Mouse (Mus musculus): ENCODE measurements around the gene Chic2. TPM values are rescaled to one million over a fixed set of nuclear protein-coding genes. Genes with fewer than 3 reads are reported as not detected.
A peak's percentile ranks its signal among the peaks of the same experiment; 100 is the strongest.

Chic2 gene
- polyA plus RNA-seq, 1 experiment from 2014 or later, result 20.4 TPM

DNA sequence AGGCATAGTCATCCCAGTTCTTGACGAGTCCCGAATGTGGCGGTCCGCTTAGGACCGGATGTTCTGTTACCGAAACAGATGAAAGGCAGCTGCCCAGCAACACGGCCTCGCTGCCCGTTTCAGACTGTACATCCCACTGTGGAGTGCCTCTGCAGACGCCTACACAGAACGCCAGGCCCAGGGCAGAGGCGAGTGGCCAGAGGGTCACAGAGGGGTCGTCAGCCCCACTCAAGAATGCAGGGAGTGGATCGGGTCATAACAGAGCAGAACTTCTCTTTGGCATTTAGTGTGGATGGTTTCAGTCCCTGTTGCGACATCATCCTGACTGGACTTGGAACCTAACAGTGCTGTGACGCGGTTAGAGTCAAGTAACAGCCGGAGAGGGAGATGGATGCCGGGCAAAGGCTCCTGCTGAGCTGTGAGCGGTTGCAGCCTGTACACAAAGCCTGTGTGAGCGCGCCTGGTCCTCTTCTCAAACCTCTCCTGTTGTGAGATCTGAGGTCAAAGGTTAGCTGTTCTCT is 70.5 kb downstream of the Chic2 start:
- no peak overlapping the region for H3K4me3 ChIP-seq (replicated peaks; ENCODE audit: low read length)
- peak overlapping the region; percentile 81 for H3K27ac ChIP-seq (ENCODE audit: low read length)
- ATAC-seq (ENCODE audit: insufficient read depth, low FRiP score), result peak; percentile 71
- H3K4me2 ChIP-seq (ENCODE audit: low read depth, low read length), result no peak overlapping the region
- H3K4me1 ChIP-seq (ENCODE audit: control insufficient read depth, insufficient read depth, low read length), result peaks cover 12% of the 10 kb centered on the region
- no peaks in the 10 kb centered on the region for H3K27me3 ChIP-seq (ENCODE audit: control insufficient read depth, insufficient read depth, low read length)
- H3K9me3 ChIP-seq (replicated peaks; ENCODE audit: control insufficient read depth, low read length), result no peaks in the 10 kb centered on the region
- WGBS, result 43% methylated on average over 22 of the region's 22 CpGs
- H3K36me3 ChIP-seq (ENCODE audit: control insufficient read depth, insufficient read depth, low read length), result no peaks in the 10 kb centered on the region
- no peak overlapping the region for H3K9ac ChIP-seq (ENCODE audit: low read length)

DNA sequence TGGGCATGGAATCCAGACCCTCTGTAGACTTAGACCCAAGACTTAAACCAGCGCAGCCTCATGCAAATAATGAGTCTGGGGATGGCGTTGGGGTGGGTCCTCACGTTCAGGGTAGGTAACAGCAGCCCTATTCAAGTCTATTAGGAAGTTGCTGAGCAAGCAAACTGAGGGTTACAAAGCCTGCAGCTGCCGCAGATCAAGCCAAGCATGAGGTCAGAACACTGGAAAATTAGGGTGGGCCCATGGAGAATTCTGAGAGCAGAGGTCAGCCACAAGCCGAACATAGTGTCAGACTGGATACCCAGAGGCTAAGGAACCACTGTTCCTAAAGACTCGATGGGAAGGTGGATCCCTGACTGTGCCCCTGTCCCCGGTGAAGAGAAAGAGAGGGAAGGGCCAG is 73.2 kb downstream of the Chic2 start:
- no peaks in the 10 kb centered on the region for H3K9me3 ChIP-seq (replicated peaks; ENCODE audit: control insufficient read depth, low read length)
- H3K4me3 ChIP-seq (replicated peaks; ENCODE audit: low read length), result no peak overlapping the region
- ATAC-seq (ENCODE audit: insufficient read depth, low FRiP score), result no peak
- H3K9ac ChIP-seq (ENCODE audit: low read length), result no peak overlapping the region
- H3K27ac ChIP-seq (ENCODE audit: low read length), result no peak overlapping the region
- no peak overlapping the region for H3K4me2 ChIP-seq (ENCODE audit: low read depth, low read length)
- H3K27me3 ChIP-seq (ENCODE audit: control insufficient read depth, insufficient read depth, low read length), result no peaks in the 10 kb centered on the region
- no peaks in the 10 kb centered on the region for H3K36me3 ChIP-seq (ENCODE audit: control insufficient read depth, insufficient read depth, low read length)
- peaks cover 16% of the 10 kb centered on the region for H3K4me1 ChIP-seq (ENCODE audit: control insufficient read depth, insufficient read depth, low read length)
- WGBS, result 74% methylated on average over 7 of the region's 7 CpGs

DNA sequence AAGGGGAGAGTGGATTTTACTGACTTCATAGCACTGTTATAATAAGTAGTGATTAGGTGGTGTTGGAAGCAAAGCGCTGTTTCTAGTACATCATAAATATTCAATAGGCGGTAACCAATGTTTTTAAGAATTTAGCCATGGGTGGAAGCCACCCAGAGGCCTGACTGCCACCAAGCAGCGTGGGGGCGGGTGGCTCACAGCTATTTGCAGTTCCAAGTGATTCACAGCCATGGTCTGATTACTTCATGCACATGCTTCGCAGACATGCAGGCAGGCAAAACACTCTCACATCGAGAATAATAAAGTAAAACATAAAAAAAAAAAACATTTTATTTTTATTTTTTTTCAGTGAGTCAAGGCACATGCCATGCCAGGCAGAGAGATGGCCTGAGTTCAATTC is 75.2 kb downstream of the Chic2 start:
- ATAC-seq (ENCODE audit: insufficient read depth, low FRiP score), result no peak
- H3K9ac ChIP-seq (ENCODE audit: low read length), result no peak overlapping the region
- H3K4me1 ChIP-seq (ENCODE audit: control insufficient read depth, insufficient read depth, low read length), result 0 out of 2 replicates have a peak, but pooled peaks cover 4% of the 10 kb centered on the region
- WGBS, result 94% methylated on average over 6 of the region's 6 CpGs
- H3K27ac ChIP-seq (ENCODE audit: low read length), result no peak overlapping the region
- no peaks in the 10 kb centered on the region for H3K27me3 ChIP-seq (ENCODE audit: control insufficient read depth, insufficient read depth, low read length)
- no peaks in the 10 kb centered on the region for H3K9me3 ChIP-seq (replicated peaks; ENCODE audit: control insufficient read depth, low read length)
- H3K4me3 ChIP-seq (replicated peaks; ENCODE audit: low read length), result no peak overlapping the region
- no peak overlapping the region for H3K4me2 ChIP-seq (ENCODE audit: low read depth, low read length)
- H3K36me3 ChIP-seq (ENCODE audit: control insufficient read depth, insufficient read depth, low read length), result no peaks in the 10 kb centered on the region

- Histone ChIP-seq H3K4me3 (replicated peaks; ENCODE audit: low read length) (no peak overlapping the region), H3K9ac (ENCODE audit: low read length) (no peak overlapping the region), H3K27ac (ENCODE audit: low read length) (no peak overlapping the region), H3K4me2 (ENCODE audit: low read depth, low read length) (no peak overlapping the region), H3K9me3 (replicated peaks; ENCODE audit: control insufficient read depth, low read length) (no peaks in the 10 kb centered on the region), H3K36me3 (ENCODE audit: control insufficient read depth, insufficient read depth, low read length) (no peaks in the 10 kb centered on the region), H3K27me3 (ENCODE audit: control insufficient read depth, insufficient read depth, low read length) (no peaks in the 10 kb centered on the region), H3K4me1 (ENCODE audit: control insufficient read depth, insufficient read depth, low read length) (0 out of 2 replicates have a peak, but pooled peaks cover 4% of the 10 kb centered on the region)
- WGBS, result 74% methylated on average over 3 of the region's 3 CpGs
- ATAC-seq (ENCODE audit: insufficient read depth, low FRiP score), result no peak
Observed at GRCm38 (mm10) chr5:74967882-74968281, 76.7 kb downstream of the Chic2 start.

DNA sequence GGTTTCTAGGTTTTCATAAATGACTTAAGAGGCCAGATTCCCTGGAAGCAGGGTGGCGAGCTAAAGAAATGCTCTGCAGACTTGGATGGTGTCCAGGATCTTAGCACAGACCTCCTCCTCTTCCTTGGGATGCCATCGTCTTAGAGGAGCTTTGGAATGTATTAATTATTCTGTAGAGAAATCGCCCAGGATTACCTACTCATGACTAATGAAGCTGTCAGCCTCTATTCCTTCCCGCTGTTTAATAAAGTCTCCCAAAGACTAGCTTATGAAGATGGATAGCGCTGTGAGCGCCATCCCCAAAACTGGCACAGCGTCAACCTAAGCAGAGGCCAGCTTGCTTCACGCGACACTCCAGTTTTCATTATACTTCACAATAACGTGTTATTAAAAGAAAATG is 77.7 kb downstream of the Chic2 start:
- H3K4me1 ChIP-seq (ENCODE audit: control insufficient read depth, insufficient read depth, low read length), result 0 out of 2 replicates have a peak, but pooled peaks cover 4% of the 10 kb centered on the region
- H3K27me3 ChIP-seq (ENCODE audit: control insufficient read depth, insufficient read depth, low read length), result no peaks in the 10 kb centered on the region
- H3K36me3 ChIP-seq (ENCODE audit: control insufficient read depth, insufficient read depth, low read length), result no peaks in the 10 kb centered on the region
- no peaks in the 10 kb centered on the region for H3K9me3 ChIP-seq (replicated peaks; ENCODE audit: control insufficient read depth, low read length)
- no peak overlapping the region for H3K4me2 ChIP-seq (ENCODE audit: low read depth, low read length)
- ATAC-seq (ENCODE audit: insufficient read depth, low FRiP score), result no peak
- no peak overlapping the region for H3K9ac ChIP-seq (ENCODE audit: low read length)
- no peak overlapping the region for H3K27ac ChIP-seq (ENCODE audit: low read length)
- no peak overlapping the region for H3K4me3 ChIP-seq (replicated peaks; ENCODE audit: low read length)
- WGBS, result 49% methylated on average over 10 of the region's 10 CpGs

DNA sequence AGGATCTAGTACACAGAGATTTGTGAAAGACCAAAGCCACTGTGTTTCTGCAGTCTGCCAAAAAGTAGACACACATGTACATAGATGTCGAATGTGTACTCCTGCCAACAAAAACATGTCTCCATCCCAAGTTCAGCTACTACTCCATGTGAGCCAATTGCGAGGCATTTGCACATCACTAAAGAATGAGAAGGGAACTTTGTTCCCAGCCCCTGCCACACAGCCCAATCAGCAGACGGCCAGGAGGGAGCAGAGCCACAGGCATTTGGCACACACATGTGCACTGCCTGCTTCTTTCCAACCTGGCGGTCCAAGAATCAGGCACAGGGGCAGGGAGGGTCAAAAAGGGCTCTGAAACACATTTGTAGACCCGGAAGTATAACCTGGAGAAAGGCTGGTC is 81.8 kb downstream of the Chic2 start:
- H3K4me2 ChIP-seq (ENCODE audit: low read depth, low read length), result no peak overlapping the region
- peaks cover 9% of the 10 kb centered on the region; the same call in 1 of the 2 replicates for H3K4me1 ChIP-seq (ENCODE audit: control insufficient read depth, insufficient read depth, low read length)
- H3K4me3 ChIP-seq (replicated peaks; ENCODE audit: low read length), result no peak overlapping the region
- no peaks in the 10 kb centered on the region for H3K9me3 ChIP-seq (replicated peaks; ENCODE audit: control insufficient read depth, low read length)
- no peaks in the 10 kb centered on the region for H3K36me3 ChIP-seq (ENCODE audit: control insufficient read depth, insufficient read depth, low read length)
- 78% methylated on average over 5 of the region's 5 CpGs for WGBS
- H3K27ac ChIP-seq (ENCODE audit: low read length), result no peak overlapping the region
- H3K27me3 ChIP-seq (ENCODE audit: control insufficient read depth, insufficient read depth, low read length), result no peaks in the 10 kb centered on the region
- no peak overlapping the region for H3K9ac ChIP-seq (ENCODE audit: low read length)
- no peak for ATAC-seq (ENCODE audit: insufficient read depth, low FRiP score)

DNA sequence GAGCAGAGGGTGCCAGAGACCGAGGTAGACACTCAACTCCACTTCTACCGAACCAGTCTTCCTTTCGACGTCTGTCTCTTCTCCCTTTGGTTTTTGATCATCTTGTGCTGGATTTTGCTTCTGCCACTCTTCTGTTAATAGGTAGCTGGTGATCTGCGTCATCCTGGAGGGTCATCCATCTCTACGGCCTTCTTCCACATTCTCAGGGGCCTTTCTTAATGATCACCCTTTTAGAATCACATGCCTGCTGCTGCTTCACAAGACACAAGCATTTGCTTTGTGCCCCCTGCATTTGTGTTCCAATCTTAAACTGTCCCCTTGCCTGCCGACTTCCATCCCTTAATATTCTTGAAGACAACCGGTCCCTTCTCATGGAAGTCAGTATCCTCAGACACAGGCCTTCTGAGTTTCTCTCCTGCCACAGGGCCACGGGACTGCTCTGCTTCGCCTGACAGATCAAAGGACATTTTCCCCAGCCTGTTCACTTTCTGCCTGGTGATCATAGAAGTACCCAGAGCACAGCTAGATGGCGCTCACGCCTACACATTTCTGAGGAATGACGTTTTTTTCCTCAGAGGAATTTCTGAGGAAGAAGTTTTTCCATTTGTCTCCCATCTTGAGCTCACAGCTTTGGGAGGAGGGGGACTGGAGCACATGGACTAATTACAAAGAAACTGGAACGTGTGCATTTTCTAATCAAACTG is 83.6 kb downstream of the Chic2 start:
- H3K4me2 ChIP-seq (ENCODE audit: low read depth, low read length), result no peak overlapping the region

DNA sequence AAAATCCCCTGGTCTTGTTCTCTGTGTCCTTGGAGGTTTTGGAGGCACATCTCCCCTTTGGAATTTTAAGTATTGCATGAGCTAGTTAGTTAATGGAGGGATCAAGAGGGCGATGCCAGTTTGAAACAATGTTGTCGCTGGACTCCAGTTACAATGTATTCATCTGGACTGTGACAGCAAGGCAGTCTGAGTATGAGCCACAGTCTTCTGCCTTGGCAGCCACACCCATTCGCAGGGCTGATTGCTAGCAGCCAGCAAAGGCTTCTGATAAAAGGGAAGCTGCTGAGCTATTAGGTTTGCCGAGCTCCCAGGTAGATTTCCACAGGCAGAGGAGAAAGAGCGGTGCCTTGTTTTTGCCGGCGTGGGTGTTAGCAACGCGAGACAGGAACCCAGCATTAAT is 84.3 kb downstream of the Chic2 start:
- H3K27ac ChIP-seq (ENCODE audit: low read length), result no peak overlapping the region
- H3K4me1 ChIP-seq (ENCODE audit: control insufficient read depth, insufficient read depth, low read length), result peaks cover 9% of the 10 kb centered on the region; the same call in 1 of the 2 replicates
- WGBS, result 45% methylated on average over 9 of the region's 9 CpGs
- H3K9me3 ChIP-seq (replicated peaks; ENCODE audit: control insufficient read depth, low read length), result no peaks in the 10 kb centered on the region
- no peaks in the 10 kb centered on the region for H3K27me3 ChIP-seq (ENCODE audit: control insufficient read depth, insufficient read depth, low read length)
- H3K9ac ChIP-seq (ENCODE audit: low read length), result no peak overlapping the region
- no peak overlapping the region for H3K4me2 ChIP-seq (ENCODE audit: low read depth, low read length)
- no peak for ATAC-seq (ENCODE audit: insufficient read depth, low FRiP score)
- no peak overlapping the region for H3K4me3 ChIP-seq (replicated peaks; ENCODE audit: low read length)
- H3K36me3 ChIP-seq (ENCODE audit: control insufficient read depth, insufficient read depth, low read length), result no peaks in the 10 kb centered on the region

More for the DNA sequence above, 83.6 kb downstream of the Chic2 start:
- peaks cover 9% of the 10 kb centered on the region; the same call in 1 of the 2 replicates for H3K4me1 ChIP-seq (ENCODE audit: control insufficient read depth, insufficient read depth, low read length)
- no peaks in the 10 kb centered on the region for H3K9me3 ChIP-seq (replicated peaks; ENCODE audit: control insufficient read depth, low read length)
- 31% methylated on average over 14 of the region's 14 CpGs for WGBS
- no peaks in the 10 kb centered on the region for H3K27me3 ChIP-seq (ENCODE audit: control insufficient read depth, insufficient read depth, low read length)
- no peaks in the 10 kb centered on the region for H3K36me3 ChIP-seq (ENCODE audit: control insufficient read depth, insufficient read depth, low read length)
- H3K9ac ChIP-seq (ENCODE audit: low read length), result no peak overlapping the region
- no peak overlapping the region for H3K27ac ChIP-seq (ENCODE audit: low read length)
- no peak overlapping the region for H3K4me3 ChIP-seq (replicated peaks; ENCODE audit: low read length)
- ATAC-seq (ENCODE audit: insufficient read depth, low FRiP score), result peak; percentile 65; the same call in 1 of the 2 replicates

DNA sequence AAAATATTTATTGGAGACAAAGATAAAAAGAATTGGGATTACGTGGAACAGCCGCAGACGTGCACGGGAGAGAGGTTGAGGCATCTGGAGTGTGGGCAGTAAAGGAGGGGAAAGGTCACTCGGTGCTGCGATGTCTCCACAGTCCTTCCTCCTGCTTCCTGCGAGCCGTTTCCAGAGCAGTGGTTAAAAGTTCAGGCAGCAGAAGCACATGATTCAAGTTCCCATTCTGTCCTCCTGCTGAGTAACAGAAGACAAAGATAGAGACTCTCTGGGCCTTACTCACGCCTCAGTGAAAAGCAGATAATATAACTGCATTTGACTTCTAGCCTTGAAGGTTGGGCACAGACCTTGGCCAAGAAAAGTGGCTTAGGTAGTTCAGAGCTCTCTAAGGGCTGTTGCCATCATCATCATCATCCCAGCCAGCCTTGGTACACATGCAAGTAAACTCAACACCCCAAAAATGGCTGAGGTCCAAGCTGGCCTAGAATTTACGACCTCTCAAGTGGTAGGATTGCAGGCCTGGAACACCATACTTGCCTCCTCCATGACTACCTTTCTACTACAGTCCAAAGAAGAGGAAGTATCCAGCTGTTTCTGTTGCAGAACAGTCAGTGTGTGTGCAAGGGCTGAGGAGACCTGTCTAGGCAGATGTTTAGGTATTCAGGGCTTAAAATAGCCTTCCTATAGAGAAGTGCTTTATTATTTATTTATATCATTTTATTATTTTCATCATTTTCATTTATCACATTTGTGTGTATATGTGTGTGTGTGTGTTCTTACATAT is 87.1 kb downstream of the Chic2 start:
- H3K27me3 ChIP-seq (ENCODE audit: control insufficient read depth, insufficient read depth, low read length), result no peaks in the 10 kb centered on the region
- peaks cover 9% of the 10 kb centered on the region; the same call in 1 of the 2 replicates for H3K4me1 ChIP-seq (ENCODE audit: control insufficient read depth, insufficient read depth, low read length)
- no peak overlapping the region for H3K4me3 ChIP-seq (replicated peaks; ENCODE audit: low read length)
- WGBS, result 58% methylated on average over 10 of the region's 10 CpGs
- H3K9me3 ChIP-seq (replicated peaks; ENCODE audit: control insufficient read depth, low read length), result no peaks in the 10 kb centered on the region
- no peak overlapping the region for H3K4me2 ChIP-seq (ENCODE audit: low read depth, low read length)
- ATAC-seq (ENCODE audit: insufficient read depth, low FRiP score), result no peak
- no peak overlapping the region for H3K27ac ChIP-seq (ENCODE audit: low read length)
- H3K36me3 ChIP-seq (ENCODE audit: control insufficient read depth, insufficient read depth, low read length), result no peaks in the 10 kb centered on the region
- H3K9ac ChIP-seq (ENCODE audit: low read length), result no peak overlapping the region
